16 mouse cellular contexts compared by ENCODE assay signal in genomic region chr6:17097301-17097700, GRCm38 (mm10).
"Had no signal": no experiment of that assay in that cellular context is flagged by ENCODE, and none has a peak within 500 bp of the region (broad histone marks: within the 10 kb centered on the region; RNA-seq: fewer than 3 reads in every experiment).

No protein-coding gene starts in this region.

- H3K4me1 ChIP-seq: neural tube, embryonic 12.5 days; stomach, embryonic 15.5 days had no signal

- H3K27ac ChIP-seq: neural tube, embryonic 12.5 days; neural tube, embryonic 13.5 days; neural tube, embryonic 15.5 days had no signal

- H3K9me3 ChIP-seq: neural tube, embryonic 12.5 days; neural tube, embryonic 13.5 days; neural tube, embryonic 15.5 days; stomach, embryonic 15.5 days had no signal

- DNase-seq: retina, postnatal 1 day; right cerebral cortex, adult 18-20 months; right cerebral cortex, postnatal 14 days; right cerebral cortex, postnatal 25 days; right cerebral cortex, postnatal 4 days; spleen, adult 18-20 months; thymus, adult 18-20 months; thymus, adult 2 months; thymus, postnatal 14 days; thymus, postnatal 25 days; thymus, postnatal 36 days; thymus, postnatal 4 days had no signal

- H3K4me3 ChIP-seq: neural tube, embryonic 12.5 days; neural tube, embryonic 13.5 days; neural tube, embryonic 15.5 days; stomach, embryonic 15.5 days had no signal

- H3K9ac ChIP-seq: neural tube, embryonic 12.5 days; neural tube, embryonic 13.5 days; neural tube, embryonic 15.5 days; stomach, embryonic 15.5 days had no signal

- H3K4me2 ChIP-seq: neural tube, embryonic 12.5 days; neural tube, embryonic 13.5 days; neural tube, embryonic 15.5 days; stomach, embryonic 15.5 days had no signal

- H3K27me3 ChIP-seq: neural tube, embryonic 12.5 days; neural tube, embryonic 13.5 days; neural tube, embryonic 15.5 days; stomach, embryonic 15.5 days had no signal
